Mouse (Mus musculus): ENCODE data around the gene Ptbp1. TPM values are rescaled to one million over a fixed set of nuclear protein-coding genes. Genes with fewer than 3 reads are reported as not detected.

Ptbp1 gene
- polyA plus RNA-seq, 1 experiment from 2014 or later: 371 TPM

DNA sequence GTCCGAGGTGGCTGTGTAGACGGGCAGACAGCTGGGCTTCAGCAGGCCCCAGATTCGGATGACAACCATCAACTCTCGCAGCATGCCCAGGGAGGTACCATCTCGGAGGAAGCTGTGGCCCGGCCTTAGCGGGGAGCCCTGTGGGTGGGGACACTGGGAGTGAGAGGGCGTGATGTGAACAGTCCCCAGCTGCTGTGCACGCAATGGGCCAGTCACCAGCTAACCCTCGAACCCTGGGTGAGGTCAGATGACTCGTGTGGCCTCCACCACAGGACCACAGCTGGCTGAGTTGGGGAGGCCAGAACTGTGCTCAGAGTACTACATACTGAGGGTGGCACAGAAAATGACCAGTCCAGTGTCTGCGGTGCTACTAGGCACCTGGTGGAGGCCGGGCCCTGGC, 42.6 kb downstream of the Ptbp1 start:
- no peak overlapping the region for H3K27ac ChIP-seq (ENCODE audit: low read length)
- peaks cover 16% of the 10 kb centered on the region for H3K36me3 ChIP-seq (ENCODE audit: control insufficient read depth, insufficient read depth, low read length)
- no peak overlapping the region for H3K4me3 ChIP-seq (ENCODE audit: low read length)
- ATAC-seq (ENCODE audit: low read depth): peak; percentile 44
- H3K4me2 ChIP-seq (ENCODE audit: low read depth, low read length): no peak overlapping the region
- WGBS: 68% methylated on average over 13 of the region's 13 CpGs
- H3K4me1 ChIP-seq (replicated peaks; ENCODE audit: control insufficient read depth, insufficient read depth, low read length): peaks cover 9% of the 10 kb centered on the region; the same call in 1 of the 2 replicates
- H3K9me3 ChIP-seq (ENCODE audit: control insufficient read depth, low read length): no peaks in the 10 kb centered on the region
- H3K9ac ChIP-seq (ENCODE audit: low read length): no peak overlapping the region
- H3K27me3 ChIP-seq (ENCODE audit: control insufficient read depth, insufficient read depth, low read depth, low read length): no peaks in the 10 kb centered on the region

DNA sequence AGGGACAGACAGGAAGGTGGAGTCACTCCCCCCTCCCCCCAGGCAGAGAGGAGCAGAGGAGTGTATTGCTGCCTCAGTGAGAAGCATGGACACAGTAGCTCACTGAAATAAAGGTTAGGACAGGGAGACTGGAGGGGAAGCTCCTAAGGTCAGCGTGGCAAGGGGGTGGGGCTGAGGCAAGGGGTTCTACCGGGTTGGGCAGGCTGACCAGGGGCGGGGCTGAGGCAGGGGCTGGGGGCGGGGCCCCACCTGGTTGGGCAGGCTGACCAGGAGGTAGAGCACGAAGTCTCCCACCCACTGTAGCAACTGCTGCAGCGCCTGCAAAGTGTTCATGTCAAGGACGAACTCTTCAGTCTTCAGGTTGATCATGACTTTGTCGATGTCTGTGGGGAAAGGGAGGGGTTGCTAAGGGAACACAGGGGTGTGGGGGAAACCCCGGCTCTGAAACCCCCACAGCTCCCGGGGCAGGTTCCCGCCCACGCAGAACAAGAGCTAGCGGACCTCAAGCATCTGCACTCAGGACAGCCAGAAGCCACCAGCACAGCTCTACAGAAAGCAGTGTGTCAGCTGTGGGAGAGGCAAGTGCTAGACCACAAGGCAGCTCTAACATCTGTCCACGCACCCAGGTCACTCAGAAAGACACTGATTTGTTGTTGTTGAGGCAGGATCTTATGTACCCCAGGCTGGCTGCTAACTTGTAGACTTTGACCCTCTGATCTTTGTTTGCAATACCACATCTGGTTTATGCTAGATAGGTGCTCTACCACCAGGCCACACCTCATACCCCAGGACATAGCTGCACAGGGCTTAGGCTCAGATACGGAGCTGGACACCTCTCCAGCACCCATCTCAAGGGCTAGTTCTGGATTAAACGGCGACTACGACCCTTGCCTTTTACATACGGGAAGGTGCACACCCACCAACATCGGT, 43.4 kb downstream of the Ptbp1 start:
- WGBS: 51% methylated on average over 20 of the region's 20 CpGs
- H3K9me3 ChIP-seq (ENCODE audit: control insufficient read depth, low read length): no peaks in the 10 kb centered on the region
- no peak overlapping the region for H3K9ac ChIP-seq (ENCODE audit: low read length)
- H3K4me3 ChIP-seq (ENCODE audit: low read length): no peak overlapping the region
- H3K27me3 ChIP-seq (ENCODE audit: control insufficient read depth, insufficient read depth, low read depth, low read length): no peaks in the 10 kb centered on the region
- H3K27ac ChIP-seq (ENCODE audit: low read length): no peak overlapping the region
- no peak for ATAC-seq (ENCODE audit: low read depth)
- H3K36me3 ChIP-seq (ENCODE audit: control insufficient read depth, insufficient read depth, low read length): peaks cover 20% of the 10 kb centered on the region
- no peak overlapping the region for H3K4me2 ChIP-seq (ENCODE audit: low read depth, low read length)
- peaks cover 9% of the 10 kb centered on the region; the same call in 1 of the 2 replicates for H3K4me1 ChIP-seq (replicated peaks; ENCODE audit: control insufficient read depth, insufficient read depth, low read length)

DNA sequence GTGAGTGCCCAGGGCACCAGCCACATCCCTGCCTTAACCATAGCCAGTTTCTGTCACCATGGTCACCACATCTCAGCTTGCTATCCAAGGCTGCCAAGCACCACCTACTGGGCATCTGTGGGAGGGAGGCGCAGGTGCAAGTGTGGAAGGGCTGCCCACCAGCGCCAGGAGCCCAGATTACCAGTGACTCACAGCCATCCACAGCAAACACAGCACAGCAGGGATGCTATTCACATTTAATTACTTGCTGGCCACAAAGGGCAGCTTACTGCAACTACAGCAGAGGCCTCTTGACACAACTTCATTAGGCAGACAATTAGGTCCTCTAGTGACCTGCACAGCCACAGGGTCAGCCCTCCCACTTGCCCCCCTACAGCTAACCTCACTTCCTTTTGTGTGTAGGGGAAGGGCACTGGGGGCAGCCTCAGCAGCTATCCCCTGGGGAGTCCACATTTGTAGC, 46.8 kb downstream of the Ptbp1 start:
- H3K27ac ChIP-seq (ENCODE audit: low read length): no peak overlapping the region
- ATAC-seq (ENCODE audit: low read depth): no peak
- no peak overlapping the region for H3K4me2 ChIP-seq (ENCODE audit: low read depth, low read length)
- H3K4me3 ChIP-seq (ENCODE audit: low read length): no peak overlapping the region
- peaks cover 9% of the 10 kb centered on the region; the same call in 1 of the 2 replicates for H3K4me1 ChIP-seq (replicated peaks; ENCODE audit: control insufficient read depth, insufficient read depth, low read length)
- no peaks in the 10 kb centered on the region for H3K9me3 ChIP-seq (ENCODE audit: control insufficient read depth, low read length)
- WGBS: 84% methylated on average over 2 of the region's 2 CpGs
- H3K36me3 ChIP-seq (ENCODE audit: control insufficient read depth, insufficient read depth, low read length): peaks cover 37% of the 10 kb centered on the region
- H3K9ac ChIP-seq (ENCODE audit: low read length): no peak overlapping the region
- H3K27me3 ChIP-seq (ENCODE audit: control insufficient read depth, insufficient read depth, low read depth, low read length): no peaks in the 10 kb centered on the region

DNA sequence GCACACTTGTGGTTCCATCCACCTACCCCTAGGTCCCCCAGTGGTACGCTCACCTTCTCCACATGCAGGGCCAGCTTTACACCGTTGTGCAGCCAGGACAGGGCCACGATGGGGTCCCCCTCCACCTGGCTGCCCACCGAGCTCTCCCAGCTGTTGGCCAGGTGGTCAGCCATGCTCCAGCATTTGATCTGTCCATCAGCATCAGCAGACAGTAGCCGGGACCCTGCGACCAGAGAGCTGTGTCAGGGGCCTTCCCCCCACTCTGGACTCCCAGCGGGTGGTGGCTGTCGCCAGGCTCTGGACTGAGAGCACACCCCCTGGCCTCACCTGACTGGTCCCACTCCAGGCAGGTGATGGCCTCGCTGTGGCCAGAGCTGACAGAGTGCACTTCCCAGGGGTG, 52.5 kb downstream of the Ptbp1 start:
- H3K27me3 ChIP-seq (ENCODE audit: control insufficient read depth, insufficient read depth, low read depth, low read length): no peaks in the 10 kb centered on the region
- H3K4me1 ChIP-seq (replicated peaks; ENCODE audit: control insufficient read depth, insufficient read depth, low read length): peaks cover 5% of the 10 kb centered on the region; the same call in 1 of the 2 replicates
- H3K4me2 ChIP-seq (ENCODE audit: low read depth, low read length): no peak overlapping the region
- H3K4me3 ChIP-seq (ENCODE audit: low read length): no peak overlapping the region
- WGBS: 89% methylated on average over 9 of the region's 9 CpGs
- H3K36me3 ChIP-seq (ENCODE audit: control insufficient read depth, insufficient read depth, low read length): peaks cover 41% of the 10 kb centered on the region
- H3K9ac ChIP-seq (ENCODE audit: low read length): no peak overlapping the region
- H3K9me3 ChIP-seq (ENCODE audit: control insufficient read depth, low read length): no peaks in the 10 kb centered on the region
- H3K27ac ChIP-seq (ENCODE audit: low read length): no peak overlapping the region
- no peak for ATAC-seq (ENCODE audit: low read depth)

DNA sequence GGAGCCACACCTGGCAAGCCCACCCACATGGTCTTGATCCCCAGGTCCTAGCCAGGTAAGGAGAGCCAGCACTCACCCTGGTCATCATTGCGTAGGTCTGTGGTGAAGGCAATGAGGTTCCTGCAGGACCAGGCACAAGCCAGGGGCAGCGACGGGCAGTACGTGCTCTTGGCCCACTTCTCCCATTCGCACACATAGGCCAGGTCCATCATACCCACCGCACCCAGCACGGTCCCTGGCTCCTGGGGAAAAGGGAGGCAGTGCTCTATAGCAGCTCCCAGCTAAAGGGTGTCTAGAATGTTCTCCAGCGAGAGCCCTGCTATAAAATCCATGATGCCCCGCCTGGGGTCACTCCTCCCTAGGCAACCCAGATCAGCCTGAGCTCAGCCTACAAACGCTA, 53.2 kb downstream of the Ptbp1 start:
- H3K9ac ChIP-seq (ENCODE audit: low read length): no peak overlapping the region
- no peaks in the 10 kb centered on the region for H3K27me3 ChIP-seq (ENCODE audit: control insufficient read depth, insufficient read depth, low read depth, low read length)
- no peak for ATAC-seq (ENCODE audit: low read depth)
- no peaks in the 10 kb centered on the region for H3K9me3 ChIP-seq (ENCODE audit: control insufficient read depth, low read length)
- WGBS: 91% methylated on average over 10 of the region's 10 CpGs
- H3K27ac ChIP-seq (ENCODE audit: low read length): no peak overlapping the region
- H3K4me2 ChIP-seq (ENCODE audit: low read depth, low read length): no peak overlapping the region
- H3K36me3 ChIP-seq (ENCODE audit: control insufficient read depth, insufficient read depth, low read length): peaks cover 45% of the 10 kb centered on the region
- no peak overlapping the region for H3K4me3 ChIP-seq (ENCODE audit: low read length)
- H3K4me1 ChIP-seq (replicated peaks; ENCODE audit: control insufficient read depth, insufficient read depth, low read length): peaks cover 5% of the 10 kb centered on the region; the same call in 1 of the 2 replicates

DNA sequence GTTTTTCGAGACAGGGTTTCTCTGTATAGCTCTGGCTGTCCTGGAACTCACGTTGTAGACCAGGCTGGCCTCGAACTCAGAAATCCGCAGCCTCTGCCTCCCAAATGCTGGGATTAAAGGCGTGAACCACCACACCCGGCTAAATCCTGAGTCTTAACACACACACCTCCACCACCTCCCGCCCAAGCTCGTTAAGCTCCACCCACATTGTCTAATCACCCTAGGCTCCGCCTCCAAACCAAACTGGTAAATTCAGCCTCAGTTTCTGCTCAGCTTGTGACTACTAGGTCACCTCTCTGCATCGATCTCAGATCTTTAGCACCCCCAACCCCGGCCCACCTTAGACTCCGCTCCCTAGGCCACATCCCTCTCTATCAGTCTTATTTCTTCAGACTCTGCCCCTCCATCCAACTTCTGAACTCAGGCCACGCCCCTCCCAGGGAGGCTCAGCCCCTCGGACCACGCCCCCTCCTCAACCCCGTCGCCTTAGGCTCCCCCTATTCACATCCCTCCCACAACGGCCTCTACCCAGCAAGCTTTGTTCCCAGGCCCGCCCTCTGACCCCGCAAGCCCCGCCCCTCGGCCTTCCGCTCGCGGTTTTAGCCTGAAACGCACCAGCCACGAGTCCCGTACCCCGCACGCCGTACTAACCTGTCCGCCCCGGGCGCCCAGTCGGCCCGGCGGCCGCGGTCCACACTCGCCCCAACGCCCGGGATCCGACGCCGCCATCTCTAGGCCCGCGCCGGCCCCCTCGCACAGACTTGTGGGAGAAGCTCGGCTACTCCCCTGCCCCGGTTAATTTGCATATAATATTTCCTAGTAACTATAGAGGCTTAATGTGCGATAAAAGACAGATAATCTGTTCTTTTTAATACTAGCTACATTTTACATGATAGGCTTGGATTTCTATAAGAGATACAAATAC, 54.2 kb downstream of the Ptbp1 start, which contains the start of gene Med16:
Med16 (minus strand) TSS at position 757 of the 925 bp plus-strand sequence.
- no peaks in the 10 kb centered on the region for H3K9me3 ChIP-seq (ENCODE audit: control insufficient read depth, low read length)
- H3K4me1 ChIP-seq (replicated peaks; ENCODE audit: control insufficient read depth, insufficient read depth, low read length): peaks cover 5% of the 10 kb centered on the region; the same call in 1 of the 2 replicates
- 2% methylated on average over 52 of the region's 52 CpGs for WGBS
- H3K4me3 ChIP-seq (ENCODE audit: low read length): peak within 1 kb of the TSS; percentile 85
- H3K9ac ChIP-seq (ENCODE audit: low read length): peak within 1 kb of the TSS; percentile 97
- peak within 1 kb of the TSS; percentile 58 for H3K4me2 ChIP-seq (ENCODE audit: low read depth, low read length)
- H3K27me3 ChIP-seq (ENCODE audit: control insufficient read depth, insufficient read depth, low read depth, low read length): no peaks in the 10 kb centered on the region
- ATAC-seq (ENCODE audit: low read depth): peak; percentile 98
- H3K27ac ChIP-seq (ENCODE audit: low read length): peak within 1 kb of the TSS; percentile 97
- H3K36me3 ChIP-seq (ENCODE audit: control insufficient read depth, insufficient read depth, low read length): peaks cover 41% of the 10 kb centered on the region

DNA sequence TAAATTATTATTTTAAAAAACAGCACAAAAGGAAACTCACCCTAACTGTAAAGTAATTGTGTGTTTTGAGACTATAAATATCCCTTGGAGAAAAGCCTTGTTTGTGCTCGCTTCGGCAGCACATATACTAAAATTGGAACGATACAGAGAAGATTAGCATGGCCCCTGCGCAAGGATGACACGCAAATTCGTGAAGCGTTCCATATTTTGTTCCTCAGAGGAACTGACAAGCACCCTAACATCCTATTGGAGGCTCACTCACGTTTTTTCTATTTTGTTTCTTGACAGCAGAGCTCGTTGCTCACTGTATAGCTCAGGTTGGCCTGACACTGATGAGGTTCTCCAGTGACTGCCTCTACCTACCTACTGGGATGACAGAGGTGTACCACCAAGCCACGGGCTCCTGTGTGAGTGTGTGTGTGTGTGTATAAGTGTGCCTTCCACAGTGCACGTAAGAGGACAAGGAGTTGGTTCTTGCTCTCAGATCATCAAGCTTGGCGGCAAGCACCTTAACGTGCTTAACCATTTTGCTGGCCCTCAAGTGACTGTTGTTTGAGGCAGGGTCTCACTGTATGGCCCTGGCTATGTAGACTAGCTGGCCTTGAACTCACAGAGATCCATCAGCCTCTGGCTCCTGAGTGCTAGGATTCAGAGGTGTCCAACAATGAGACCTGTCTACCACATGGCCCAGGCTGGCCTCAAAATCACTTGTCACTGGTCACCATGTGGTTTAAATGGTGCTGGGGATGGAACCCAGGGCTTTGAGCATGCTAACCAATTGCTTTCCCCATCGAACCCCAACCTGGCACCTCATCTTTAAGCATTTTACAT, 55.1 kb downstream of the Ptbp1 start:
- peak overlapping the region; percentile 11; the same call in 1 of the 2 replicates for H3K9ac ChIP-seq (ENCODE audit: low read length)
- H3K9me3 ChIP-seq (ENCODE audit: control insufficient read depth, low read length): no peaks in the 10 kb centered on the region
- H3K4me3 ChIP-seq (ENCODE audit: low read length): peak overlapping the region; percentile 9; the same call in 1 of the 2 replicates
- peaks cover 6% of the 10 kb centered on the region for H3K4me1 ChIP-seq (replicated peaks; ENCODE audit: control insufficient read depth, insufficient read depth, low read length)
- ATAC-seq (ENCODE audit: low read depth): peak; percentile 62
- 20% methylated on average over 14 of the region's 14 CpGs for WGBS
- peaks cover 37% of the 10 kb centered on the region for H3K36me3 ChIP-seq (ENCODE audit: control insufficient read depth, insufficient read depth, low read length)
- peak overlapping the region; percentile 50 for H3K27ac ChIP-seq (ENCODE audit: low read length)
- H3K4me2 ChIP-seq (ENCODE audit: low read depth, low read length): peak overlapping the region; percentile 39
- H3K27me3 ChIP-seq (ENCODE audit: control insufficient read depth, insufficient read depth, low read depth, low read length): no peaks in the 10 kb centered on the region

DNA sequence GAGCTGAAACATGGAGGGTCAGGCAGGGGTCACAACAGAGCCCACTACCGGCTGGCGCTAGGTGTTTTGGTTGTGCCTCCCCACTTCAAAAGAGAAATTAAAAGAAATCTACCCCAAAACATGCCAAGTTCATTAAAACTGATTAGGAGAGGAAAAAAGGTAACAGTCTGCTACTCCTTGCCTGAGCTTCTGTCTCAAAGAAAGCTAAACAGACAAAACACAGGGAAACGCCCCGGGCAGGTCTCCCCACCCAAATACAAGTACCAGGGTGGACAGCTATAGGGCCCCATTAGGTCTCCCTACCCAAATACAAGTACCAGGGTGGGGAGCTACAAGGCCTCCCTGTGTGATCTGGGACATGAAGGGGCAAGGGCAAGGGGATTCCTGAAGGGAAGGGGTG, 56.3 kb downstream of the Ptbp1 start, which contains the start of gene Gm26602:
Gm26602 (plus strand) TSS at position 301 of the 400 bp plus-strand sequence.
- no peak within 1 kb of the TSS for H3K27ac ChIP-seq (ENCODE audit: low read length)
- H3K9me3 ChIP-seq (ENCODE audit: control insufficient read depth, low read length): no peaks in the 10 kb centered on the region
- H3K4me3 ChIP-seq (ENCODE audit: low read length): no peak within 1 kb of the TSS
- 0 out of 2 replicates have a peak within 1 kb of the TSS, but pooled peaks have one; percentile 24 for H3K9ac ChIP-seq (ENCODE audit: low read length)
- H3K4me1 ChIP-seq (replicated peaks; ENCODE audit: control insufficient read depth, insufficient read depth, low read length): peaks cover 17% of the 10 kb centered on the region
- no peak for ATAC-seq (ENCODE audit: low read depth)
- no peak within 1 kb of the TSS for H3K4me2 ChIP-seq (ENCODE audit: low read depth, low read length)
- no peaks in the 10 kb centered on the region for H3K27me3 ChIP-seq (ENCODE audit: control insufficient read depth, insufficient read depth, low read depth, low read length)
- peaks cover 27% of the 10 kb centered on the region for H3K36me3 ChIP-seq (ENCODE audit: control insufficient read depth, insufficient read depth, low read length)
- WGBS: 89% methylated on average over 4 of the region's 4 CpGs

All from lung, embryonic 16.5 days (tissue).